Mouse (Mus musculus): Measurements from ENCODE around the gene Als2cl. TPM values are rescaled to one million over a fixed set of nuclear protein-coding genes. Genes with fewer than 3 reads are reported as not detected.

The Als2cl gene
- polyA plus RNA-seq, 1 experiment: 145 TPM

- no peak for DNase-seq
- TF ChIP-seq CTCF (IDR thresholded peaks at IDR 0.05; ENCODE audit: borderline replicate concordance, control insufficient read depth, extremely low read depth, insufficient read depth, low read length, poor library complexity) (no peak), POLR2A (IDR thresholded peaks at IDR 0.05; ENCODE audit: control insufficient read depth, extremely low read depth, insufficient read depth, low read length, poor library complexity) (no peak)
- 71% methylated on average over 1 of the region's 1 CpGs for WGBS
Measured at GRCm38 (mm10) chr9:110877353-110877752, 2.3 kb upstream of the Als2cl start.

GRCm38 (mm10) chr9:110877888-110878287, 1.8 kb upstream of the Als2cl start:
- TF ChIP-seq POLR2A (IDR thresholded peaks at IDR 0.05; ENCODE audit: control insufficient read depth, extremely low read depth, insufficient read depth, low read length, poor library complexity) (no peak), CTCF (IDR thresholded peaks at IDR 0.05; ENCODE audit: borderline replicate concordance, control insufficient read depth, extremely low read depth, insufficient read depth, low read length, poor library complexity) (no peak)

More at GRCm38 (mm10) chr9:110877353-110877752, 2.3 kb upstream of the Als2cl start:
- H3K27ac ChIP-seq (ENCODE audit: control insufficient read depth, insufficient read depth, low read length): peak overlapping the region; percentile 16; the same call in 1 of the 2 replicates
- H3K36me3 ChIP-seq (ENCODE audit: control insufficient read depth, insufficient read depth, low read length): no peaks in the 10 kb centered on the region
- no peak overlapping the region for H3K4me3 ChIP-seq (ENCODE audit: control insufficient read depth, insufficient read depth, low read length)
- peaks cover 67% of the 10 kb centered on the region for H3K4me1 ChIP-seq (replicated peaks; ENCODE audit: control insufficient read depth, insufficient read depth, low read length)
- H3K27me3 ChIP-seq (ENCODE audit: control insufficient read depth, insufficient read depth, low read length): no peaks in the 10 kb centered on the region

GRCm38 (mm10) chr9:110879998-110880561, 410 bp downstream of the Als2cl start, which contains the start of gene Tmie:
TSS of gene Tmie (minus strand) at chr9:110880113.
- TF ChIP-seq POLR2A (IDR thresholded peaks at IDR 0.05; ENCODE audit: control insufficient read depth, extremely low read depth, insufficient read depth, low read length, poor library complexity): peak; percentile 68
- TF ChIP-seq CTCF (IDR thresholded peaks at IDR 0.05; ENCODE audit: borderline replicate concordance, control insufficient read depth, extremely low read depth, insufficient read depth, low read length, poor library complexity): peak; percentile 8; the same call in 1 of the 2 replicates
- 3% methylated on average over 57 of the region's 57 CpGs for WGBS
- Histone ChIP-seq H3K4me1 (replicated peaks; ENCODE audit: control insufficient read depth, insufficient read depth, low read length) (peaks cover 58% of the 10 kb centered on the region), H3K27ac (ENCODE audit: control insufficient read depth, insufficient read depth, low read length) (peak within 1 kb of the TSS; percentile 50), H3K36me3 (ENCODE audit: control insufficient read depth, insufficient read depth, low read length) (no peaks in the 10 kb centered on the region), H3K4me3 (ENCODE audit: control insufficient read depth, insufficient read depth, low read length) (peak within 1 kb of the TSS; percentile 61), H3K27me3 (ENCODE audit: control insufficient read depth, insufficient read depth, low read length) (no peaks in the 10 kb centered on the region)
- DNase-seq: peak; percentile 80

More at GRCm38 (mm10) chr9:110877888-110878287, 1.8 kb upstream of the Als2cl start:
- Histone ChIP-seq H3K27me3 (ENCODE audit: control insufficient read depth, insufficient read depth, low read length) (no peaks in the 10 kb centered on the region), H3K4me1 (replicated peaks; ENCODE audit: control insufficient read depth, insufficient read depth, low read length) (peaks cover 69% of the 10 kb centered on the region), H3K36me3 (ENCODE audit: control insufficient read depth, insufficient read depth, low read length) (no peaks in the 10 kb centered on the region), H3K27ac (ENCODE audit: control insufficient read depth, insufficient read depth, low read length) (peak overlapping the region; percentile 16; the same call in 1 of the 2 replicates), H3K4me3 (ENCODE audit: control insufficient read depth, insufficient read depth, low read length) (peak overlapping the region; percentile 17; the same call in 1 of the 2 replicates)
- WGBS: 80% methylated on average over 5 of the region's 5 CpGs
- DNase-seq: no peak

- H3K27me3 ChIP-seq (ENCODE audit: control insufficient read depth, insufficient read depth, low read length): no peaks in the 10 kb centered on the region
- H3K4me1 ChIP-seq (replicated peaks; ENCODE audit: control insufficient read depth, insufficient read depth, low read length): peaks cover 60% of the 10 kb centered on the region
- H3K27ac ChIP-seq (ENCODE audit: control insufficient read depth, insufficient read depth, low read length): peak overlapping the region; percentile 31
- H3K36me3 ChIP-seq (ENCODE audit: control insufficient read depth, insufficient read depth, low read length): no peaks in the 10 kb centered on the region
- TF ChIP-seq POLR2A (IDR thresholded peaks at IDR 0.05; ENCODE audit: control insufficient read depth, extremely low read depth, insufficient read depth, low read length, poor library complexity) (no peak), CTCF (IDR thresholded peaks at IDR 0.05; ENCODE audit: borderline replicate concordance, control insufficient read depth, extremely low read depth, insufficient read depth, low read length, poor library complexity) (no peak)
- WGBS: 82% methylated on average over 4 of the region's 4 CpGs
- DNase-seq: no peak
- peak overlapping the region; percentile 61 for H3K4me3 ChIP-seq (ENCODE audit: control insufficient read depth, insufficient read depth, low read length)
Measured at GRCm38 (mm10) chr9:110880772-110881171, 1.1 kb downstream of the Als2cl start.

GRCm38 (mm10) chr9:110881953-110882352, 2.3 kb downstream of the Als2cl start:
- no peak overlapping the region for H3K4me3 ChIP-seq (ENCODE audit: control insufficient read depth, insufficient read depth, low read length)
- H3K27ac ChIP-seq (ENCODE audit: control insufficient read depth, insufficient read depth, low read length): peak overlapping the region; percentile 12; the same call in 1 of the 2 replicates
- H3K4me1 ChIP-seq (replicated peaks; ENCODE audit: control insufficient read depth, insufficient read depth, low read length): peaks cover 72% of the 10 kb centered on the region
- H3K27me3 ChIP-seq (ENCODE audit: control insufficient read depth, insufficient read depth, low read length): no peaks in the 10 kb centered on the region
- 0 out of 2 replicates have a peak, but pooled peaks cover 5% of the 10 kb centered on the region for H3K36me3 ChIP-seq (ENCODE audit: control insufficient read depth, insufficient read depth, low read length)
- DNase-seq: peak; percentile 25
- no peak for TF ChIP-seq CTCF (IDR thresholded peaks at IDR 0.05; ENCODE audit: borderline replicate concordance, control insufficient read depth, extremely low read depth, insufficient read depth, low read length, poor library complexity)
- no peak for TF ChIP-seq POLR2A (IDR thresholded peaks at IDR 0.05; ENCODE audit: control insufficient read depth, extremely low read depth, insufficient read depth, low read length, poor library complexity)
- 82% methylated on average over 7 of the region's 7 CpGs for WGBS

GRCm38 (mm10) chr9:110887388-110888303, 8.0 kb downstream of the Als2cl start:
- TF ChIP-seq CTCF (IDR thresholded peaks at IDR 0.05; ENCODE audit: borderline replicate concordance, control insufficient read depth, extremely low read depth, insufficient read depth, low read length, poor library complexity): peak; percentile 47; the same call in 1 of the 2 replicates
- no peak for TF ChIP-seq POLR2A (IDR thresholded peaks at IDR 0.05; ENCODE audit: control insufficient read depth, extremely low read depth, insufficient read depth, low read length, poor library complexity)
- no peaks in the 10 kb centered on the region for H3K27me3 ChIP-seq (ENCODE audit: control insufficient read depth, insufficient read depth, low read length)
- peaks cover 75% of the 10 kb centered on the region for H3K4me1 ChIP-seq (replicated peaks; ENCODE audit: control insufficient read depth, insufficient read depth, low read length)
- peak; percentile 74 for DNase-seq
- peaks cover 25% of the 10 kb centered on the region for H3K36me3 ChIP-seq (ENCODE audit: control insufficient read depth, insufficient read depth, low read length)
- peak overlapping the region; percentile 94 for H3K27ac ChIP-seq (ENCODE audit: control insufficient read depth, insufficient read depth, low read length)
- H3K4me3 ChIP-seq (ENCODE audit: control insufficient read depth, insufficient read depth, low read length): no peak overlapping the region
- 33% methylated on average over 9 of the region's 9 CpGs for WGBS
